Mouse (Mus musculus) small intestine, adult 2 months (tissue): ENCODE data around the gene Clec1a. TPM values are rescaled to one million over a fixed set of nuclear protein-coding genes. Genes with fewer than 3 reads are reported as not detected.

Source experiments
- H3K27ac ChIP-seq: fragments of 200-500 bp; 2 replicates; pipeline ENCODE4 v1.5.1; 2012; ENCODE audit warnings: low read depth, low read length, control low read depth, inconsistent platforms; ENCODE audit not compliant: insufficient read depth
- H3K27me3 ChIP-seq: fragments of 200-500 bp; 2 replicates; pipeline ENCODE4 v1.6.1; 2012; ENCODE audit warnings: mild to moderate bottlenecking, moderate library complexity, low read length, inconsistent platforms; ENCODE audit not compliant: control insufficient read depth, insufficient read depth
- H3K36me3 ChIP-seq: fragments of 200-500 bp; 2 replicates; pipeline ENCODE4 v1.6.1; 2012; ENCODE audit warnings: mild to moderate bottlenecking, low read length, control low read depth, inconsistent platforms; ENCODE audit not compliant: control insufficient read depth, insufficient read depth
- H3K4me1 ChIP-seq: fragments of 200-500 bp; 2 replicates; pipeline ENCODE4 v1.6.1; 2012; ENCODE audit warnings: low read length, inconsistent platforms, mixed read lengths; ENCODE audit not compliant: control insufficient read depth, insufficient read depth, insufficient read length
- H3K4me3 ChIP-seq: fragments of 200-500 bp; 2 replicates; pipeline ENCODE4 v1.5.1; 2012; ENCODE audit warnings: low read depth, mild to moderate bottlenecking, control low read depth, inconsistent platforms, low read length, moderate library complexity
- CTCF ChIP-seq: fragments of 200-500 bp; IDR thresholded peaks from 2 replicates; pipeline ENCODE4 v1.5.1; 2012; ENCODE audit warnings: low read depth, mild to moderate bottlenecking, control low read depth, inconsistent platforms, low read length, moderate library complexity, mixed read lengths; ENCODE audit not compliant: insufficient replicate concordance, insufficient read length; ENCODE audit errors: extremely low read depth
- POLR2A ChIP-seq: fragments of 200-500 bp; IDR thresholded peaks from 2 replicates; pipeline ENCODE4 v1.6.1; 2012; ENCODE audit warnings: low read depth, mild to moderate bottlenecking, control low read depth, inconsistent platforms, low read length, moderate library complexity
- WGBS: fragments of 180-500 bp; shearing (Covaris S2); methylation state at CpG from one replicate; pipeline ENCODE4 v1.1.7; 2018; 5-methylcytosine and 5-hydroxymethylcytosine counted together
- polyA plus RNA-seq: library from polyadenylated mRNA; depleted of rRNA; stranded (reverse); fragments of >200 nt; gene quantifications from 2 replicates; pipeline ENCODE4 v1.2.3, GENCODE M21; 2012

Gene Clec1a
- polyA plus RNA-seq, 1 experiment, result 0.25 TPM

- 70% methylated on average over 5 of the region's 5 CpGs for WGBS
- no peak overlapping the region for H3K4me3 ChIP-seq
- no peaks in the 10 kb centered on the region; the same call in 1 of the 2 replicates for H3K27me3 ChIP-seq
These were observed 20.8 kb upstream of the Clec1a start for GRCm38 (mm10) chr6:129472627-129473026.

DNA sequence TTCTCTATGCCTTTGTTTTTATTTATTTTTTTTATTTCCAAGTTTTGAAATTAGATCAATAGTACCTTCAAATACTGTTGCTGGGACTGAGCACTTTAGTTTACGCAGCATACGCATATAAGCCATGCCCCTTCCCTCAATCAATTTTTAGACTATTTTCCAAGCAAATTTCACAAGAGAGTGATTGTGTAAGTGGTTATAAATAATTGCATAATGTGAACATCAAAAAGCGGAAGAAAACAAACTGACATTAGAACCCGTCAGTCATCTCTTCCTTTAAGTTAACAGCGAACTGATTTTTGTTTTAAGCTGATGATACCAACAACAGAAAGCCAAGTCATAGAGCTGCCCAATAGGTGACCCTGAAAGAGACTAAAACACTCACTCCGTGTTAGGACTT, 19.6 kb upstream of the Clec1a start:
- 91% methylated on average over 6 of the region's 6 CpGs for whole genome bisulfite sequencing
- no peaks in the 10 kb centered on the region for H3K4me1 ChIP-seq
- no peak for TF ChIP-seq CTCF
- TF ChIP-seq POLR2A, result no peak
- H3K27ac ChIP-seq, result no peak overlapping the region
- no peaks in the 10 kb centered on the region for H3K27me3 ChIP-seq
- no peaks in the 10 kb centered on the region for H3K36me3 ChIP-seq
- H3K4me3 ChIP-seq, result no peak overlapping the region

More at GRCm38 (mm10) chr6:129472627-129473026, 20.8 kb upstream of the Clec1a start:
- TF ChIP-seq CTCF, result no peak
- no peak for TF ChIP-seq POLR2A
- no peaks in the 10 kb centered on the region for H3K36me3 ChIP-seq
- no peaks in the 10 kb centered on the region for H3K4me1 ChIP-seq
- no peak overlapping the region for H3K27ac ChIP-seq

GRCm38 (mm10) chr6:129449743-129450142, 2.1 kb downstream of the Clec1a start:
- no peaks in the 10 kb centered on the region for H3K27me3 ChIP-seq
- 52% methylated on average over 6 of the region's 6 CpGs for WGBS
- TF ChIP-seq POLR2A (no peak), CTCF (no peak)
- no peaks in the 10 kb centered on the region for H3K36me3 ChIP-seq
- no peaks in the 10 kb centered on the region for H3K4me1 ChIP-seq
- no peak overlapping the region for H3K4me3 ChIP-seq
- no peak overlapping the region for H3K27ac ChIP-seq

DNA sequence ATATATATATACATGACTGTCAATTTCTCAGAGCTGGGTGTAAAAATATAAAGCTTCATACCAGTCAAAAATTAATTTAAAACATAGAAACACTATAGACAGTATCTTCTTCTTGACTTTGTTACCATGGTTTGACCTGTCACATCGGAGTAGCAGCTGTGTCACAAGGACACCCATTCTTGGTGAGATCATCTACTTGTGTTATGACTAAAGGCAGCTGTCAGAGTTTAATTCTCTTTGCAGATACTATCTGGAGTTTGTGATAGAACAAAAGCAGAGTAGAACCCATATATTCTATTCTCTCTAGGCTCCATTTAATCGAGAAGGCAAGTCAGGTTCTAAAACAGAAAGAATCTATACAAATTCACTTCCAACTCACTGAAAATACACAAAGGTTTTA, 13.8 kb downstream of the Clec1a start:
- no peak for TF ChIP-seq POLR2A
- no peak for TF ChIP-seq CTCF
- WGBS, result 89% methylated on average over 2 of the region's 2 CpGs
- Histone ChIP-seq H3K27ac (no peak overlapping the region), H3K27me3 (no peaks in the 10 kb centered on the region), H3K36me3 (no peaks in the 10 kb centered on the region), H3K4me1 (no peaks in the 10 kb centered on the region), H3K4me3 (no peak overlapping the region)

- 85% methylated on average over 3 of the region's 3 CpGs for WGBS
- H3K27ac ChIP-seq, result no peak overlapping the region
- TF ChIP-seq POLR2A (no peak), CTCF (no peak)
- no peak overlapping the region for H3K4me3 ChIP-seq
- H3K36me3 ChIP-seq, result no peaks in the 10 kb centered on the region
- no peaks in the 10 kb centered on the region for H3K27me3 ChIP-seq
- H3K4me1 ChIP-seq, result no peaks in the 10 kb centered on the region
These were observed 15.8 kb downstream of the Clec1a start for GRCm38 (mm10) chr6:129436025-129436424.

- H3K36me3 ChIP-seq, result no peaks in the 10 kb centered on the region
- 73% methylated on average over 5 of the region's 5 CpGs for WGBS
- H3K4me1 ChIP-seq, result no peaks in the 10 kb centered on the region
- no peaks in the 10 kb centered on the region for H3K27me3 ChIP-seq
- no peak for TF ChIP-seq CTCF
- no peak for TF ChIP-seq POLR2A
- H3K4me3 ChIP-seq, result no peak overlapping the region
- H3K27ac ChIP-seq, result no peak overlapping the region
These were observed 17.6 kb downstream of the Clec1a start for GRCm38 (mm10) chr6:129434239-129434638.

- H3K27me3 ChIP-seq, result no peaks in the 10 kb centered on the region
- no peak overlapping the region for H3K4me3 ChIP-seq
- no peaks in the 10 kb centered on the region for H3K36me3 ChIP-seq
- H3K27ac ChIP-seq, result no peak overlapping the region
- 77% methylated on average over 4 of the region's 4 CpGs for WGBS
- TF ChIP-seq CTCF (no peak), POLR2A (no peak)
- H3K4me1 ChIP-seq, result no peaks in the 10 kb centered on the region
These were observed 24.5 kb downstream of the Clec1a start for GRCm38 (mm10) chr6:129427281-129427680.

GRCm38 (mm10) chr6:129425812-129426211, 26.0 kb downstream of the Clec1a start:
- Histone ChIP-seq H3K4me3 (no peak overlapping the region), H3K4me1 (no peaks in the 10 kb centered on the region), H3K27ac (no peak overlapping the region), H3K27me3 (no peaks in the 10 kb centered on the region), H3K36me3 (no peaks in the 10 kb centered on the region)
- 25% methylated on average over 5 of the region's 5 CpGs for WGBS
- TF ChIP-seq POLR2A, result no peak
- no peak for TF ChIP-seq CTCF
